Mouse (Mus musculus) embryonic facial prominence, embryonic 11.5 days (tissue): ENCODE measurements at regions not wholly inside any gene's neighbourhood (a gene's known extent, or its start where the extent isn't known, plus 50 kb on each side); places are given as distances from the start of the nearest gene placed in this dataset.
A peak's percentile ranks its signal among the peaks of the same experiment; 100 is the strongest.
"Not testable (repeated sequence)": the region's sequence is repeated elsewhere in the genome, so short reads cannot be mapped to it uniquely, and the experiment has no call there.

Source experiments
- ATAC-seq: fragments of 200-750 bp; cut with Nextera tagmentation; replicated peaks from 2 replicates; pipeline ENCODE4 v1.8.0; 2017; ENCODE audit warnings: low read depth; ENCODE audit not compliant: insufficient number of reproducible peaks, low FRiP score, low TSS enrichment
- DNase-seq: peaks from one replicate; pipeline ENCODE4 v3.0.0-alpha.2; 2015; ENCODE audit warnings: low spot score
- H3K27ac ChIP-seq: fragments of 300-500 bp; sonication (generic); replicated peaks from 2 replicates; pipeline ENCODE4 v1.5.1; 2014; ENCODE audit warnings: mild to moderate bottlenecking, low read depth, low read length, control low read depth
- H3K27me3 ChIP-seq: fragments of 300-500 bp; sonication (generic); 2 replicates; pipeline ENCODE4 v1.6.1; 2014; ENCODE audit warnings: mild to moderate bottlenecking, low read length, moderate library complexity, mixed read lengths; ENCODE audit not compliant: control insufficient read depth, insufficient read depth
- H3K36me3 ChIP-seq: fragments of 300-500 bp; sonication (generic); replicated peaks from 2 replicates; pipeline ENCODE4 v1.6.1; 2014; ENCODE audit warnings: low read depth, mild to moderate bottlenecking, low read length, moderate library complexity, mixed read lengths; ENCODE audit not compliant: control insufficient read depth, insufficient read depth
- H3K4me1 ChIP-seq: fragments of 300-500 bp; sonication (generic); 2 replicates; pipeline ENCODE4 v1.6.1; 2014; ENCODE audit warnings: low read length, mixed read lengths; ENCODE audit not compliant: control insufficient read depth, insufficient read depth
- H3K4me2 ChIP-seq: fragments of 300-500 bp; sonication (generic); 2 replicates; pipeline ENCODE4 v1.6.1; 2014; ENCODE audit warnings: low read depth, mild to moderate bottlenecking, control low read depth, low read length, moderate library complexity
- H3K4me3 ChIP-seq: fragments of 300-500 bp; sonication (generic); 2 replicates; pipeline ENCODE4 v1.5.1; 2014; ENCODE audit warnings: low read depth, low read length, control low read depth
- H3K9ac ChIP-seq: fragments of 300-500 bp; sonication (generic); replicated peaks from 2 replicates; pipeline ENCODE4 v1.6.1; 2014; ENCODE audit warnings: mild to moderate bottlenecking, control low read depth, low read length
- H3K9me3 ChIP-seq: fragments of 300-500 bp; sonication (generic); replicated peaks from 2 replicates; pipeline ENCODE4 v1.6.1; 2016; ENCODE audit warnings: mild to moderate bottlenecking, low read length, inconsistent platforms, mixed read lengths; ENCODE audit not compliant: control insufficient read depth
- WGBS: fragments of 180-500 bp; shearing (Covaris S2); extraction: QIAGEN DNeasy Blood & Tissue Kit; methylation state at CpG from one replicate; pipeline ENCODE4 v1.1.7; 2014; 5-methylcytosine and 5-hydroxymethylcytosine counted together

- under 1% methylated on average over 44 of the region's 44 CpGs for WGBS
- not testable (repeated sequence) for H3K27ac ChIP-seq, H3K27me3 ChIP-seq, H3K4me1 ChIP-seq, H3K36me3 ChIP-seq, H3K9me3 ChIP-seq
- Histone ChIP-seq H3K9ac (peak overlapping the region; percentile 69), H3K4me3 (peak overlapping the region; percentile 51), H3K4me2 (peak overlapping the region; percentile 43)
- DNase-seq (peak; percentile 86), ATAC-seq (peak; percentile 76)
These were observed 301.9 kb downstream of the Hpcal1 start for GRCm38 (mm10) chr12:17992572-17992971.

GRCm38 (mm10) chr12:17993368-17993767 is 302.7 kb downstream of the Hpcal1 start:
- Histone ChIP-seq H3K4me3 (peak overlapping the region; percentile 51), H3K9ac (peak overlapping the region; percentile 69), H3K4me2 (peak overlapping the region; percentile 33)
- H3K4me1 ChIP-seq, H3K9me3 ChIP-seq, ATAC-seq, H3K36me3 ChIP-seq, H3K27ac ChIP-seq, H3K27me3 ChIP-seq: not testable (repeated sequence)
- 13% methylated on average over 16 of the region's 22 CpGs for WGBS
- DNase-seq = peak; percentile 7
